Mouse (Mus musculus): ENCODE results near the gene Ubash3a. TPM values are rescaled to one million over a fixed set of nuclear protein-coding genes. Genes with fewer than 3 reads are reported as not detected.

Ubash3a gene
- polyA plus RNA-seq, 1 experiment from 2014 or later = 0.11 TPM

Other genes starting within 250 kb of the Ubash3a start
- gene Abcg1, start 150.2 kb upstream of the Ubash3a start, polyA plus RNA-seq (2014; fragmentation: Nextera tagmentation; extraction: Ambion mirVana) = 11.7 and 13.9 TPM in 2 replicates
- gene Tff3, start 78.2 kb upstream of the Ubash3a start, polyA plus RNA-seq (2014; fragmentation: Nextera tagmentation; extraction: Ambion mirVana) = not detected in 2 replicates
- gene Tff2, start 63.6 kb upstream of the Ubash3a start, polyA plus RNA-seq (2014; fragmentation: Nextera tagmentation; extraction: Ambion mirVana) = not detected in 2 replicates
- gene Tff1, start 42.6 kb upstream of the Ubash3a start, polyA plus RNA-seq (2014; fragmentation: Nextera tagmentation; extraction: Ambion mirVana) = not detected in 2 replicates
- gene Tmprss3, start 8.9 kb upstream of the Ubash3a start, polyA plus RNA-seq (2014; fragmentation: Nextera tagmentation; extraction: Ambion mirVana) = not detected in 2 replicates
- 0.66 and 0.76 TPM in 2 replicates for gene Rsph1, start 69.5 kb downstream of the Ubash3a start, polyA plus RNA-seq (2014; fragmentation: Nextera tagmentation; extraction: Ambion mirVana)
- gene Slc37a1, start 78.9 kb downstream of the Ubash3a start, polyA plus RNA-seq (2014; fragmentation: Nextera tagmentation; extraction: Ambion mirVana) = 1.8 and 2.4 TPM in 2 replicates
- gene Pde9a, start 178.3 kb downstream of the Ubash3a start, polyA plus RNA-seq (2014; fragmentation: Nextera tagmentation; extraction: Ambion mirVana) = 25.7 and 26.6 TPM in 2 replicates

Measured in embryonic facial prominence, embryonic 11.5 days (tissue).